Mouse (Mus musculus) ovary, postnatal 36 days (tissue): ENCODE measurements at regions not wholly inside any gene's neighbourhood (a gene's known extent, or its start where the extent isn't known, plus 50 kb on each side); places are given as distances from the start of the nearest gene placed in this dataset.

Experiments used
- DNase-seq: peaks from one replicate; pipeline ENCODE4 v3.0.0; 2022; ENCODE audit warnings: low spot score, mixed read lengths

- no peak for DNase-seq
Measured at GRCm38 (mm10) chr4:54282934-54283333, 457.1 kb downstream of the Tmem38b start.

GRCm38 (mm10) chr4:54313804-54314203, 488.0 kb downstream of the Tmem38b start:
- no peak for DNase-seq

- DNase-seq = no peak
Measured at GRCm38 (mm10) chr4:54324851-54325250, 499.0 kb downstream of the Tmem38b start.

- no peak for DNase-seq
Measured at GRCm38 (mm10) chr4:54328273-54328672, 502.4 kb downstream of the Tmem38b start.

GRCm38 (mm10) chr4:54328711-54329427, 503.0 kb downstream of the Tmem38b start:
- no peak for DNase-seq

GRCm38 (mm10) chr4:54330686-54331085, 504.8 kb downstream of the Tmem38b start:
- no peak for DNase-seq

GRCm38 (mm10) chr4:54331588-54332211, 505.9 kb downstream of the Tmem38b start:
- peak; percentile 58 for DNase-seq

GRCm38 (mm10) chr4:54332261-54332660, 506.4 kb downstream of the Tmem38b start:
- peak; percentile 7 for DNase-seq

- no peak for DNase-seq
Measured at GRCm38 (mm10) chr4:54338556-54338955, 512.7 kb downstream of the Tmem38b start.

GRCm38 (mm10) chr4:54340106-54340505, 514.3 kb downstream of the Tmem38b start:
- no peak for DNase-seq

GRCm38 (mm10) chr4:54353657-54354390, 528.0 kb downstream of the Tmem38b start:
- DNase-seq = no peak

GRCm38 (mm10) chr4:54354391-54354726, 528.5 kb downstream of the Tmem38b start:
- DNase-seq = no peak

- no peak for DNase-seq
Measured at GRCm38 (mm10) chr4:54355381-54356040, 529.7 kb downstream of the Tmem38b start.

GRCm38 (mm10) chr4:54356041-54356427, 530.2 kb downstream of the Tmem38b start:
- no peak for DNase-seq

- DNase-seq = no peak
Measured at GRCm38 (mm10) chr4:54370909-54371308, 545.1 kb downstream of the Tmem38b start.

- no peak for DNase-seq
Measured at GRCm38 (mm10) chr4:54371418-54371957, 545.6 kb downstream of the Tmem38b start.

GRCm38 (mm10) chr4:54373606-54374005, 547.8 kb downstream of the Tmem38b start:
- DNase-seq = peak; percentile 19

GRCm38 (mm10) chr4:54374457-54374856, 548.6 kb downstream of the Tmem38b start:
- DNase-seq = no peak

GRCm38 (mm10) chr4:54387460-54387859, 557.4 kb upstream of the Zfp462 start:
- DNase-seq = no peak

- DNase-seq = no peak
Measured at GRCm38 (mm10) chr4:54391536-54392208, 553.2 kb upstream of the Zfp462 start.

GRCm38 (mm10) chr4:54406151-54406550, 538.7 kb upstream of the Zfp462 start:
- DNase-seq = no peak

GRCm38 (mm10) chr4:54407930-54408329, 536.9 kb upstream of the Zfp462 start:
- no peak for DNase-seq
